Mouse (Mus musculus): ENCODE measurements around the gene Hapln2. TPM values are rescaled to one million over a fixed set of nuclear protein-coding genes. Genes with fewer than 3 reads are reported as not detected.

The Hapln2 gene
- total and polyA plus RNA-seq, 3 experiments, result not detected

GRCm38 (mm10) chr3:87984094-87984493 is 43.3 kb downstream of the Hapln2 start (continued):
- TF ChIP-seq CHD1 (IDR thresholded peaks at IDR 0.05; ENCODE audit: low read depth, low read length) (no peak), ELF1 (IDR thresholded peaks at IDR 0.05; ENCODE audit: low read depth, low read length) (no peak), E2F4 (IDR thresholded peaks at IDR 0.05; ENCODE audit: insufficient replicate concordance, low read depth, low read length) (no peak), NELFE (IDR thresholded peaks at IDR 0.05; ENCODE audit: low read depth, low read length) (no peak), BHLHE40 (IDR thresholded peaks at IDR 0.05; ENCODE audit: low read depth, low read length) (peak; percentile 86), USF2 (conservative IDR thresholded peaks at IDR 0.05; ENCODE audit: low read depth, low read length) (no peak), MEF2A (IDR thresholded peaks at IDR 0.05; ENCODE audit: borderline replicate concordance, low read depth, low read length) (peak; percentile 87)

- peak overlapping the region; percentile 35; the same call in 1 of the 2 replicates for H3K4me2 ChIP-seq (ENCODE audit: insufficient read depth, low read depth, poor library complexity, severe bottlenecking)
- in situ Hi-C loops (cut with MboI; ENCODE audit: low pct_ligation_motif_present, low pct_unique_long_range_greater_than_20kb, low sequenced_read_pairs), result no loop called here
Observed at GRCm38 (mm10) chr3:87983627-87984026, 43.8 kb downstream of the Hapln2 start.

GRCm38 (mm10) chr3:87982836-87983601 is 44.4 kb downstream of the Hapln2 start:
- peak overlapping the region; percentile 35; the same call in 1 of the 2 replicates for H3K4me2 ChIP-seq (ENCODE audit: insufficient read depth, low read depth, poor library complexity, severe bottlenecking)
- no peaks in the 10 kb centered on the region for H3K9me3 ChIP-seq (replicated peaks; ENCODE audit: low read length)
- TF ChIP-seq MAX (IDR thresholded peaks at IDR 0.05; ENCODE audit: low read length) (no peak), MYC (IDR thresholded peaks at IDR 0.05; ENCODE audit: low read depth, low read length) (no peak), EP300 (IDR thresholded peaks at IDR 0.05; ENCODE audit: low read length) (no peak), NELFE (IDR thresholded peaks at IDR 0.05; ENCODE audit: low read depth, low read length) (no peak), POLR2AphosphoS2 (IDR thresholded peaks at IDR 0.05; ENCODE audit: low read depth, low read length) (no peak), MXI1 (IDR thresholded peaks at IDR 0.05; ENCODE audit: low read depth, low read length) (0 out of 2 replicates have a peak, but pooled peaks have one; percentile 14), ETS1 (conservative IDR thresholded peaks at IDR 0.05; ENCODE audit: low read depth, low read length) (peak; percentile 52; the same call in 1 of the 2 replicates), ELF1 (IDR thresholded peaks at IDR 0.05; ENCODE audit: low read depth, low read length) (peak; percentile 43; the same call in 1 of the 2 replicates), SMC3 (IDR thresholded peaks at IDR 0.05; ENCODE audit: low read depth, low read length) (no peak), USF1 (IDR thresholded peaks at IDR 0.05; ENCODE audit: low read depth, low read length) (no peak), MEF2A (IDR thresholded peaks at IDR 0.05; ENCODE audit: borderline replicate concordance, low read depth, low read length) (peak; percentile 70), CHD2 (IDR thresholded peaks at IDR 0.05; ENCODE audit: low read length) (peak; percentile 75), ZKSCAN1 (IDR thresholded peaks at IDR 0.05; ENCODE audit: borderline replicate concordance, low read depth, low read length) (no peak), MAZ (IDR thresholded peaks at IDR 0.05; ENCODE audit: low read depth, low read length) (0 out of 2 replicates have a peak, but pooled peaks have one; percentile 21), RAD21 (IDR thresholded peaks at IDR 0.05; ENCODE audit: low read depth, low read length) (no peak), RCOR1 (conservative IDR thresholded peaks at IDR 0.05; ENCODE audit: low read depth, low read length) (no peak), CHD1 (IDR thresholded peaks at IDR 0.05; ENCODE audit: low read depth, low read length) (no peak), JUN (IDR thresholded peaks at IDR 0.05; ENCODE audit: insufficient read depth, low read depth, low read length) (no peak)
- no peak overlapping the region for H3K27ac ChIP-seq (ENCODE audit: insufficient read depth, low read depth)
- dilution Hi-C loops (cut with MboI; ENCODE audit: extremely low pct_ligation_motif_present, extremely low pct_unique_long_range_greater_than_20kb, low sequenced_read_pairs) (no loop called here), in situ Hi-C loops (cut with MboI; ENCODE audit: low pct_ligation_motif_present, low pct_unique_long_range_greater_than_20kb, low sequenced_read_pairs) (no loop called here)
- H3K9ac ChIP-seq (ENCODE audit: insufficient read depth, low read depth), result peak overlapping the region; percentile 18
- peaks cover 22 to 87% of the 10 kb centered on the region in 2 experiments for H3K4me1 ChIP-seq (ENCODE audit: control insufficient read depth in 1 of 2, insufficient read depth in 2 of 2)
- peak overlapping the region in 1 of 3 experiments; percentile 25 for H3K4me3 ChIP-seq (replicated peaks in 1 of 3; ENCODE audit: low read depth in 2 of 3, low read length in 2 of 3, poor library complexity in 1 of 3)
- peaks cover 14% of the 10 kb centered on the region for H3K27me3 ChIP-seq (replicated peaks)
- peak; percentile 57 for DNase-seq (ENCODE audit: extremely low read depth)
- no peaks in the 10 kb centered on the region for H3K36me3 ChIP-seq (replicated peaks in 1 of 2; ENCODE audit: control insufficient read depth in 1 of 2, insufficient read depth in 1 of 2, low read length in 1 of 2)
- no peaks in the 10 kb centered on the region for H3K79me2 ChIP-seq (replicated peaks; ENCODE audit: control insufficient read depth, extremely low read depth, insufficient read depth, poor library complexity, severe bottlenecking)

More at GRCm38 (mm10) chr3:87983627-87984026, 43.8 kb downstream of the Hapln2 start:
- no peaks in the 10 kb centered on the region for H3K9me3 ChIP-seq (replicated peaks; ENCODE audit: low read length)
- no peaks in the 10 kb centered on the region for H3K36me3 ChIP-seq (replicated peaks in 1 of 2; ENCODE audit: control insufficient read depth in 1 of 2, insufficient read depth in 1 of 2, low read length in 1 of 2)
- peaks cover 23 to 85% of the 10 kb centered on the region in 2 experiments for H3K4me1 ChIP-seq (ENCODE audit: control insufficient read depth in 1 of 2, insufficient read depth in 2 of 2)
- peaks cover 14% of the 10 kb centered on the region for H3K27me3 ChIP-seq (replicated peaks)
- H3K79me2 ChIP-seq (replicated peaks; ENCODE audit: control insufficient read depth, extremely low read depth, insufficient read depth, poor library complexity, severe bottlenecking), result no peaks in the 10 kb centered on the region
- dilution Hi-C loops (cut with MboI; ENCODE audit: extremely low pct_ligation_motif_present, extremely low pct_unique_long_range_greater_than_20kb, low sequenced_read_pairs), result no loop called here
- H3K4me3 ChIP-seq (replicated peaks in 1 of 3; ENCODE audit: low read depth in 2 of 3, low read length in 2 of 3, poor library complexity in 1 of 3), result peak overlapping the region in 1 of 3 experiments; percentile 25
- peak overlapping the region; percentile 17; the same call in 1 of the 2 replicates for H3K27ac ChIP-seq (ENCODE audit: insufficient read depth, low read depth)
- DNase-seq (ENCODE audit: extremely low read depth), result no peak
- no peak for TF ChIP-seq E2F4 (IDR thresholded peaks at IDR 0.05; ENCODE audit: insufficient replicate concordance, low read depth, low read length)
- TF ChIP-seq POLR2AphosphoS2 (IDR thresholded peaks at IDR 0.05; ENCODE audit: low read depth, low read length), result no peak
- no peak for TF ChIP-seq RCOR1 (conservative IDR thresholded peaks at IDR 0.05; ENCODE audit: low read depth, low read length)
- TF ChIP-seq SMC3 (IDR thresholded peaks at IDR 0.05; ENCODE audit: low read depth, low read length), result no peak
- no peak for TF ChIP-seq PAX5 (IDR thresholded peaks at IDR 0.05; ENCODE audit: low read length)
- TF ChIP-seq MXI1 (IDR thresholded peaks at IDR 0.05; ENCODE audit: low read depth, low read length), result no peak
- no peak for TF ChIP-seq NELFE (IDR thresholded peaks at IDR 0.05; ENCODE audit: low read depth, low read length)
- no peak for TF ChIP-seq MAFK (IDR thresholded peaks at IDR 0.05; ENCODE audit: insufficient replicate concordance, low read length)
- TF ChIP-seq RAD21 (IDR thresholded peaks at IDR 0.05; ENCODE audit: low read depth, low read length), result no peak
- TF ChIP-seq NRF1 (IDR thresholded peaks at IDR 0.05; ENCODE audit: low read depth, low read length), result no peak
- no peak for TF ChIP-seq IRF4 (IDR thresholded peaks at IDR 0.05; ENCODE audit: low read depth, low read length)
- no peak for TF ChIP-seq TCF12 (IDR thresholded peaks at IDR 0.05; ENCODE audit: low read depth, low read length)
- no peak for TF ChIP-seq MAX (IDR thresholded peaks at IDR 0.05; ENCODE audit: low read length)
- no peak for TF ChIP-seq POLR2A (IDR thresholded peaks at IDR 0.05; ENCODE audit: low read depth, low read length)
- H3K9ac ChIP-seq (ENCODE audit: insufficient read depth, low read depth), result no peak overlapping the region

Data from CH12.LX (cell line).